Mouse (Mus musculus) testis, adult 2 months (tissue): ENCODE data around the gene Kcnj12.

ENCODE experiments used
- CTCF ChIP-seq: fragments of 200-500 bp; IDR thresholded peaks from 2 replicates; pipeline ENCODE4 v1.5.1; 2012; ENCODE audit warnings: low read depth, mild to moderate bottlenecking, inconsistent platforms, low read length, moderate library complexity; ENCODE audit not compliant: control insufficient read depth, insufficient read depth, insufficient replicate concordance
- POLR2A ChIP-seq: fragments of 200-500 bp; IDR thresholded peaks from 2 replicates; pipeline ENCODE4 v1.6.1; 2012; ENCODE audit warnings: low read depth, mild to moderate bottlenecking, inconsistent platforms, low read length, moderate library complexity; ENCODE audit not compliant: control insufficient read depth

DNA sequence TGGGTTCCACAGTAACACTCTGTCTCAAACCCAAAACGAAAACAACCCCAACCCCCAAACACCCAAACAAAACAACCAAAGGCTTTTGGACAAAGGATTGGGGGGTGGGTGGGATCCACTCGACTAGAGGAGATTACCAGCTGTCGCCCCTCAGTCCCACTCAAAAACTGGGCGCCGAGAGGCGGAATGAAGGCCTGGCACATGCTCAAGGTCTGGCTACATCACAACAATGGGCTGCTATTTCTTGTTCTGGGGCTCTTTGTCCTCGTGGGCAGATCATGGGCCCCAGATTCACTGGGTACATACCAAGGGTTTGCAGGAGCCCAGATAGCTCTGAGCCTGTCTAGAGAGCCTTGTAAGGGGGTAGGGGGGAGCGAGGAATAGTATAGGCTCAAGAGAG is 19.6 kb upstream of the Kcnj12 start:
- TF ChIP-seq CTCF = no peak
- no peak for TF ChIP-seq POLR2A
